Mouse (Mus musculus) left cerebral cortex, adult 18-20 months (tissue): ENCODE results near the gene Agxt. TPM values are rescaled to one million over a fixed set of nuclear protein-coding genes. Genes with fewer than 3 reads are reported as not detected.

ENCODE experiments used
- DNase-seq, 2 experiments: peaks; one replicate each; pipeline ENCODE4 v3.0.0; 2021 to 2022; ENCODE audit warnings: low spot score in 2 of 2, mixed read lengths in 1 of 2
- total RNA-seq, 2 experiments: library from RNA; stranded (reverse); gene quantifications; 2 replicates each; pipeline ENCODE4 v1.2.3; 2021

The Agxt gene
- total RNA-seq, 2 experiments from 2014 or later, result not detected

- no peak for DNase-seq
Measured at GRCm38 (mm10) chr1:93194961-93195360, 59.9 kb downstream of the Agxt start.

Other genes with a start within 250 kb of the Agxt start
- gene Ankmy1, start 232.3 kb upstream of the Agxt start, total RNA-seq, result under 1 TPM; 0.40 to 0.53 TPM
- 10 to 100 TPM; 18.2 to 19.2 TPM for gene Dusp28, start 228.3 kb upstream of the Agxt start, total RNA-seq
- 10 to 100 TPM; 30.2 to 34.4 TPM for gene Rnpepl1, start 224.5 kb upstream of the Agxt start, total RNA-seq
- gene Capn10, start 200.9 kb upstream of the Agxt start, total RNA-seq, result 10 to 100 TPM; 40.1 to 40.7 TPM
- under 1 TPM in 1 of 2 experiments, not detected in 1; 0.33 TPM for gene Gpr35, start 184.4 kb upstream of the Agxt start, total RNA-seq
- gene Aqp12, start 128.9 kb upstream of the Agxt start, total RNA-seq, result not detected
- gene Kif1a, start 33.3 kb upstream of the Agxt start, total RNA-seq, result 100 to 1,000 TPM; 735 to 776 TPM
- gene 2310007B03Rik, start 25.7 kb downstream of the Agxt start, total RNA-seq, result not detected
- gene Crocc2, start 33.5 kb downstream of the Agxt start, total RNA-seq, result under 1 TPM; 0.07 to 0.16 TPM
- gene Sned1, start 100.6 kb downstream of the Agxt start, total RNA-seq, result 1 to 10 TPM; 7.8 to 8.2 TPM
- 10 to 100 TPM; 18.0 to 19.3 TPM for gene Mterf4, start 170.7 kb downstream of the Agxt start, total RNA-seq
- gene Ppp1r7, start 207.6 kb downstream of the Agxt start, total RNA-seq, result 10 to 100 TPM; 82.1 to 87.1 TPM
- gene Pask, start 208.2 kb downstream of the Agxt start, total RNA-seq, result 1 to 10 TPM; 5.5 to 6.8 TPM
- gene Ano7, start 238.7 kb downstream of the Agxt start, total RNA-seq, result under 1 TPM; 0.07 to 0.51 TPM